Mouse (Mus musculus): ENCODE measurements at regions not wholly inside any gene's neighbourhood (a gene's known extent, or its start where the extent isn't known, plus 50 kb on each side); places are given as distances from the start of the nearest gene placed in this dataset.
A peak's percentile ranks its signal among the peaks of the same experiment; 100 is the strongest.
"Not testable (repeated sequence)": the region's sequence is repeated elsewhere in the genome, so short reads cannot be mapped to it uniquely, and the experiment has no call there.

- DNase-seq, result no peak
Measured at GRCm38 (mm10) chr4:110038696-110039095, 60.8 kb downstream of the Dmrta2 start.

GRCm38 (mm10) chr4:110044851-110045618, 67.2 kb downstream of the Dmrta2 start:
- no peak for DNase-seq

GRCm38 (mm10) chr4:110045651-110046269, 67.9 kb downstream of the Dmrta2 start:
- DNase-seq, result no peak

- DNase-seq, result no peak
Measured at GRCm38 (mm10) chr4:110046270-110046651, 68.4 kb downstream of the Dmrta2 start.

GRCm38 (mm10) chr4:110050393-110051280, 72.8 kb downstream of the Dmrta2 start:
- peak; percentile 51 to 60 for DNase-seq

- DNase-seq, result no peak
Measured at GRCm38 (mm10) chr4:110051281-110051665, 73.4 kb downstream of the Dmrta2 start.

GRCm38 (mm10) chr4:110051872-110052271, 74.0 kb downstream of the Dmrta2 start:
- no peak for DNase-seq

GRCm38 (mm10) chr4:110052998-110053397, 75.1 kb downstream of the Dmrta2 start:
- no peak for DNase-seq

- no peak for DNase-seq
Measured at GRCm38 (mm10) chr4:110073836-110074235, 96.0 kb downstream of the Dmrta2 start.

GRCm38 (mm10) chr4:110083371-110083770, 105.5 kb downstream of the Dmrta2 start:
- DNase-seq, result no peak

- peak in 1 of 2 experiments; percentile 5 for DNase-seq
Measured at GRCm38 (mm10) chr4:110087570-110088247, 109.9 kb downstream of the Dmrta2 start.

GRCm38 (mm10) chr4:110093040-110093820, 115.4 kb downstream of the Dmrta2 start:
- DNase-seq, result no peak

GRCm38 (mm10) chr4:110094541-110094940, 116.7 kb downstream of the Dmrta2 start:
- no peak for DNase-seq

GRCm38 (mm10) chr4:110095760-110096593, 118.1 kb downstream of the Dmrta2 start:
- no peak for DNase-seq

GRCm38 (mm10) chr4:110104119-110104518, 126.3 kb downstream of the Dmrta2 start:
- DNase-seq, result not testable (repeated sequence)

- no peak for DNase-seq
Measured at GRCm38 (mm10) chr4:110106620-110107243, 128.9 kb downstream of the Dmrta2 start.

- no peak for DNase-seq
Measured at GRCm38 (mm10) chr4:110119438-110119837, 141.6 kb downstream of the Dmrta2 start.

- DNase-seq, result no peak
Measured at GRCm38 (mm10) chr4:110119874-110120273, 142.0 kb downstream of the Dmrta2 start.

GRCm38 (mm10) chr4:110120761-110121160, 142.9 kb downstream of the Dmrta2 start:
- DNase-seq, result no peak

GRCm38 (mm10) chr4:110121447-110121846, 143.6 kb downstream of the Dmrta2 start:
- DNase-seq, result no peak
